Mouse (Mus musculus) heart, adult 11 months (tissue): Measurements from ENCODE around the gene Kmt2a.
"Not testable (repeated sequence)": the region's sequence is repeated elsewhere in the genome, so short reads cannot be mapped to it uniquely, and the experiment has no call there.

Source experiments
- DNase-seq: peaks from one replicate; pipeline ENCODE4 v3.0.0; 2022

Kmt2a gene

DNA sequence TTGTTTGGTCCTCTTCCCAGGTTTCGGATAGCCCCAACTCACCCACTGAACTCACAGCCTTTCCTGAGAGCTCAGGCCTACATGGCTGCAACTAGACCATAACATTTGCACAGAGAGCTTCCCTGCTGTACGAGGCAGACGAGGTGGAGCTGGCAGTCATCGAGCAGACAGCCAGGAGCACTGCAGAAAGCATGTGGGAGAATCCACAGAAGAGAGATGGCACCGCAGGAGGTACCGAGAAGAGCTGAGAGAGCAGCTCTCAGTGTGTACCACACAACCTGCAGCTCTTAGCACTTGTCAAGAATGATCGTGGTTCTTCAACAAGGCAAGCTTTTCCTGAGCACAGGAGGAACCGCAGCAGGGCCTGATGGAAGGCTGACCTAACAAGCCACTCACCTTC lies 66.9 kb downstream of the Kmt2a start:
- DNase-seq = no peak

GRCm38 (mm10) chr9:44810316-44810715 lies 70.8 kb downstream of the Kmt2a start:
- peak; percentile 68 for DNase-seq

DNA sequence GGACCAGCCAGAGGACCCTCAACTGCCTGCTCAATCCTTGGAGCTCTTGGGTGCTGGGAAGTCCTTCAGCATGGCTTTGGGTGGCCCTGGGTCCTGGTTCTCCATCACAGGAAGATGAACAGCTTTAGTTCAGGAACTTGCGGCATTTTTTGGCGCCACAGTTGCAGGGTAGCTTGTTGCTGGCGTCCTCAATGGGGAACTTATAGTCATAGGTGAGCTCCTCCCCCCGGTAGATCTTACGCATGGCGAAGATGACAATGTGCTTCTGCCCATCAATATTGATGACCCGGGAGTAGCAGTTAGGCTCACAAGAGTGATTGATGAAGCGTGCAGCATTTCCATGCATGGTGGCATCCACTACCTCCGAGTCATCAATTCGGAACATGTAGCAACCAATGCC lies 73.3 kb downstream of the Kmt2a start:
- DNase-seq = peak; percentile 77

DNA sequence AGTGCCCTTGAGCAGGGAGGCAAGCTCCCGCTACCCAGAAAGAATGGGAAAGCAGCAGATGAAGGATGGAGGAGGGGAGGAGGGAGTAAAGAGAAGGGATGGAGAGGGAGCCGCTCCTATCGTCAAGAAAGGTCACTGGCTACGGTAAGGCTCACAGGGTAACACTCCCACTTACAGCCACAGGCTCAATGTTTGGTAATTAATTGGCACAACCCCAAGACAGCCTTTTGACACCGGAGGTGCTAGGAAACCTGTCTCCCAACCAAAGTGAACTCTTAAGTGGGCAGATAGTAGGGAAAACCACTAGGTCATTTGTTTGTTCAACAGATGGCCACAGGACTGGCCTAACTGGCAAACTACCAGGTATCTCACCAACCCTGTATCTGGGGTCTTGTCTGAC lies 74.0 kb downstream of the Kmt2a start:
- DNase-seq = peak; percentile 87

DNA sequence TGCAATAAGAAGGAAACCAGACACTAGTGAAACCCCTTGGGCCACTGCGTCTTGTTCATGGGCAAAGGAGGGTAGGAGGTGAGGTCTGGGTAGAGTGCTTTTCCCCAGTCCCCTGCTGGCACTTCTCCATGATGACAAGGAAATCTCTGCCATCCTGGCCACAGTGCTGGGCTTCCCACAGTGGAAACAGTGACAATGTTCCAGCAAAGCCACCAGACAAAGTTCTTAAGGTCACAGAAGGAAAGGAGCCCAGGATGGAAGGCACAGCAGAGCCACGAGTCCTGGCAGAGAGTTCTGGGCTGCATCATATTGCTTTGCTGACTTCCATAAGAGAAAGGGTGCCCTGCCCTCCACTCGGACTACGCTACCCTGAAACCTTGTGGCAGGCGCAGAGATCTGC lies 75.6 kb downstream of the Kmt2a start:
- peak; percentile 85 for DNase-seq

- no peak for DNase-seq
These were observed 76.4 kb downstream of the Kmt2a start for GRCm38 (mm10) chr9:44804678-44805077.

GRCm38 (mm10) chr9:44802808-44803450 lies 78.2 kb downstream of the Kmt2a start, which contains the start of gene Ttc36:
Gene Ttc36 (minus strand): TSS chr9:44803072.
- DNase-seq = no peak

DNA sequence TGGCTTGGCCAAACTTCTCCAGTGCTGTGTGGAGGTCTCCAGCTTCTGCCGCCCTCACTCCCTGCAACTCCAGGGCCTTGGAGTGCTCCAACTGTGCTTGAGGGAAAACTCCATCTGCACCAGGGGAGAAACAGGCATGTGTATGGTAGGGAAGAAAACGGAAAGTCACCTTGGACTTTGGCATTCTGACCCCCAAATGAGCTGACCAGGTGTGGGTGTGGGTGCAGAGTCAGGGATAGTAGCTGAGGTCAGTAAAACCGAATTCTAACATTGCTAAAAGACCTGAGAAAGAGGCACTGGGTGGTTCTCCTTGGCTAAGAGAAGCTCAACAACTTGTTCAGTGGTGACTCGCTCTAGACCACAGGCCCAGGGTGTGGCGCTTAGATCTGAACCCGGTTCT lies 79.4 kb downstream of the Kmt2a start:
- DNase-seq = no peak

- no peak for DNase-seq
These were observed 81.2 kb downstream of the Kmt2a start for GRCm38 (mm10) chr9:44799958-44800324.

- DNase-seq = peak; percentile 99
These were observed 81.8 kb downstream of the Kmt2a start, which contains the start of gene Tmem25 for GRCm38 (mm10) chr9:44799102-44799957. Gene Tmem25 (minus strand): TSS chr9:44799307.

DNA sequence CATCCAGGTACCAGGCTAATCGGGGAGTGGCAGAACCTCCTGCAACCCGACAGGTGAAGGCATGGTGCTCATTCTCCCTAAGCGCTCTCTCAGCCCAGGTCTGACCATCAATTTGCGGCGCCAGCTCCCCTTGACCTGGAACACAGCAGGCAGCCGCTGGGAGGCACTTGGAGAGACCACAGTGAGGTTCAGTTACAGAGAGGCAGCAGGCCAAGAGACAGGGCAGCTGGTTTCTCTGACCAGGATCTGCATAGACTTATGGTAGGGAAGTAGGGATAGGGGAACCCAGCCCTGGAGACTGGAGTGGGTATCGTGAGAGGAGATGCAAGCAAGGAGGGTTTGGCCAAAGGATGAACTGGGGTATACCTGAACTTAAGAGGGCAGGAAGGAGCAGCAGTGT lies 82.8 kb downstream of the Kmt2a start:
- peak; percentile 93 for DNase-seq

DNA sequence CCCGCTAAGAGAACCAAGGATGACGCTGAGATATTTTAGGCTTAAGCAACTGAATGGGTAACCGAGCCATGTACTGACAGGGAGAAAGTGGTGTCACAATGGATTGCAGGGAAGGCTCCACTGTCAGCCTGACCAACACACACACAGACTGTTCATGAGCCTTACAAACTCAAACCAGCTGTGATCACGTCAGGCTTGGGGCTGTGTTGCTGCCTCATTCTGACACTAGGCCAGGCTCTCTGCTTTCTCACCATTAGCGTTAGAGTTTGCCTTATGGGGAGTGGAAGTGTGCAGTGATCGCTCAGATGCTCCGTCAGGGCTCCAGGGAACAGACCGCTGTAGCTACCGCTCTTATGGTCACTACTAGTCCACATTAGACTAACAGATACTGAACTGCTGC lies 88.3 kb downstream of the Kmt2a start:
- DNase-seq = peak; percentile 80

GRCm38 (mm10) chr9:44772750-44773651 lies 108.1 kb downstream of the Kmt2a start:
- DNase-seq = peak; percentile 99

GRCm38 (mm10) chr9:44772392-44772749 lies 108.7 kb downstream of the Kmt2a start:
- DNase-seq = no peak

- DNase-seq = no peak
These were observed 109.7 kb downstream of the Kmt2a start for GRCm38 (mm10) chr9:44771376-44771775.

DNA sequence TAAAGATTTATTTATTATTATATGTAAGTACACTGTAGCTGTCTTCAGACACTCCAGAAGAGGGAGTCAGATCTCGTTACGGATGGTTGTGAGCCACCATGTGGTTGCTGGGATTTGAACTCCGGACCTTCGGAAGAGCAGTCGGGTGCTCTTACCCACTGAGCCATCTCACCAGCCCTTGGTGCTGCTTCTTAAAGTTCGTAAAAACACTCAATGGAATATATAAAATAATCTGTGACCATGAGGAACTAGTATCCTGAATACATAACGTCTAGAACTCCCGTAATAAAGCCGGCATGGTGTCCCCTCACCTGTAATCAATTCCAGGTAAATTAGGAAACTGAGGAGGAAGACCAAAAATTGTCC lies 113.1 kb downstream of the Kmt2a start:
- not testable (repeated sequence) for DNase-seq

DNA sequence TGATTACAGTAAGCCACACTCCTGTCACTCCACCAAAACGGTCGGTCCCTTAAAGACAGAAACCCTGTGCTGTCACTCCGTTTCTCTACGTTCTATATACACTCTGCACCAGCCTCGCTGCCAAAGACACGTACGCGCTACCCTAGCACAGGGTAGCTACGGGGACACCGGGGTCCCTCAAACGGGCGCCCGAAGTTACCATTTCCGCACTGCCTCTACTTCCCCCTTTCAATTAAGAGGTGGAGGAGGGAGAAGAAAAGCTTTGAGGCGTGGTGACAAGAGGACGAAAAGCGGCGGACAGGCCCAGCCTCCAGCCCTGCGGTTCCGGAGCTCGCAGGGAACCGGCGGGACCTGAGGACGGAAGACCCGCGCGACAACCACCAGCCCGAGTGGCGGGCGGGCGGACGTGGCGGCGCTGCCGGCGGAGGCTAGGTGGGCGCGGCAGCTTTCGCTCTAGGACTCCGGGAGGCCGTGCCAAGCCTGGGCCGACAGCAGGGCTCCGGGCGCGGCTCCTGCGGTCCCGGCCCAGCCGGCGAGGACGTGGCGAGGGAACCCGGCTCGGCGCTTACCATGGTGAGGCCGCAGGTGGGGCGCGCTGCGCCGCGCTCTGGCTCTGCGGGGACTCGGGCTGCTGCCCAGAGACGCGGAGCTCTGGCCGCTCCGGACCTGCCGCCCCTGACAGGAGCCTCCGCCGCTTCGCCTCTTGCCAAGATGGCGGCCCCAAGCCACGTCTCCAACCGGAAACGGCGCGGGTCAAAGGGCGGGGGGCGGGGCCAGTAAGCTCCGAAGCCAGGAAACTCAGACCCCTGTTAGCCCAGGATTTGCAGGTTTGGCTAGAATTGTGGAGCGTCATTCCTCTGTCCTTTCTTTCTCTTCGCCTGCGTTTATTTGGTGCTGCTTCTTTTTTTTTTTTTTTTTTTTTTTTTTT lies 113.7 kb downstream of the Kmt2a start, which contains the start of the genes Arcn1 and Ift46:
Arcn1 (minus strand) TSS at position 745 of the 928 bp plus-strand sequence.
Ift46 (plus strand) TSS at position 808 of the 928 bp plus-strand sequence.
- DNase-seq = peak; percentile 99

- DNase-seq = peak; percentile 46
These were observed 120.2 kb downstream of the Kmt2a start for GRCm38 (mm10) chr9:44760873-44761272.
